Mouse (Mus musculus) midbrain, embryonic 14.5 days (tissue): ENCODE measurements around the gene Laptm5. TPM values are rescaled to one million over a fixed set of nuclear protein-coding genes. Genes with fewer than 3 reads are reported as not detected.

ENCODE experiments used
- ATAC-seq: fragments of 200-750 bp; cut with Nextera tagmentation; 2 replicates; pipeline ENCODE4 v1.8.0; 2017; ENCODE audit warnings: moderate number of reproducible peaks, moderate library complexity; ENCODE audit not compliant: low FRiP score, low TSS enrichment
- DNase-seq: peaks from one replicate; pipeline ENCODE4 v3.0.0-alpha.2; 2015
- H3K27ac ChIP-seq: fragments of 300-500 bp; sonication (generic); replicated peaks from 2 replicates; pipeline ENCODE4 v1.5.1; 2014; ENCODE audit warnings: mild to moderate bottlenecking, low read depth, low read length, moderate library complexity
- H3K27me3 ChIP-seq: fragments of 300-500 bp; sonication (generic); 2 replicates; pipeline ENCODE4 v1.6.1; 2014; ENCODE audit warnings: low read length, control low read depth, mixed read lengths; ENCODE audit not compliant: control insufficient read depth, insufficient read depth
- H3K36me3 ChIP-seq: fragments of 300-500 bp; sonication (generic); 2 replicates; pipeline ENCODE4 v1.6.1; 2014; ENCODE audit warnings: low read length, control low read depth; ENCODE audit not compliant: control insufficient read depth, insufficient read depth
- H3K4me1 ChIP-seq: fragments of 300-500 bp; sonication (generic); 2 replicates; pipeline ENCODE4 v1.6.1; 2014; ENCODE audit warnings: mild to moderate bottlenecking, antibody characterized with exemption, low read length, control low read depth; ENCODE audit not compliant: control insufficient read depth, insufficient read depth
- H3K4me2 ChIP-seq: fragments of 300-500 bp; sonication (generic); 2 replicates; pipeline ENCODE4 v1.6.1; 2014; ENCODE audit warnings: mild to moderate bottlenecking, low read length, moderate library complexity
- H3K4me3 ChIP-seq: fragments of 300-500 bp; sonication (generic); replicated peaks from 2 replicates; pipeline ENCODE4 v1.5.1; 2014; ENCODE audit warnings: low read depth, low read length
- H3K9ac ChIP-seq: fragments of 300-500 bp; sonication (generic); replicated peaks from 2 replicates; pipeline ENCODE4 v1.6.1; 2014; ENCODE audit warnings: mild to moderate bottlenecking, low read length, moderate library complexity
- H3K9me3 ChIP-seq: fragments of 300-500 bp; sonication (generic); 2 replicates; pipeline ENCODE4 v1.6.1; 2016; ENCODE audit warnings: low read length, control low read depth, mixed read lengths; ENCODE audit not compliant: control insufficient read depth
- WGBS: fragments of 180-500 bp; shearing (Covaris S2); extraction: QIAGEN DNeasy Blood & Tissue Kit; methylation state at CpG from one replicate; pipeline ENCODE4 v1.1.7; 2014; 5-methylcytosine and 5-hydroxymethylcytosine counted together
- polyA plus RNA-seq: library from polyadenylated mRNA; unstranded; fragments of >200 nt; fragmentation: Nextera tagmentation; extraction: Ambion mirVana; gene quantifications from 2 replicates; pipeline ENCODE4 v1.2.1, GENCODE M21; 2014

Laptm5 gene
- polyA plus RNA-seq, 1 experiment from 2014 or later = 31.7 TPM

DNA sequence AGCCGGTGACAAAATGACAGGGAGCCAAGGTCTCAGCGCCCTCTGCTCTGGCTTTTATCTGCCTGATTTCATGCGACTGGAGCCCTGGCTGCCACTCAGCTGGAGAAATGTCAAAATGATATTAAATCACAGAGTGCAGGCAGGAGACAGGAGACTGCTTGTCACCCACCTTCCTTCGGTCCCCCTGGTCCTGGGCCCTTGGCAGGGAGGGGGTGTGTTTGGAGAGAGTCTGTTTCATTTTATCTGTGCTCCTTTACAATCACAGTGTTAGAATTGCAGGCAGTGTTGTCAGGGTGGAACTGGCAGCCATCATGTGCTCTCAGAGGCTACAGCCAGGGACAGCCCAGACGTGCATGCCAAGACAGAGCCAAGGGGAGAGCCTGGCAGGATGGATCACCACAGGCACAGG lies 59.5 kb downstream of the Laptm5 start:
- Histone ChIP-seq H3K27ac (peak overlapping the region; percentile 74), H3K4me3 (no peak overlapping the region), H3K27me3 (no peaks in the 10 kb centered on the region), H3K9me3 (no peaks in the 10 kb centered on the region), H3K4me2 (no peak overlapping the region), H3K4me1 (0 out of 2 replicates have a peak, but pooled peaks cover 3% of the 10 kb centered on the region), H3K36me3 (no peaks in the 10 kb centered on the region), H3K9ac (no peak overlapping the region)
- ATAC-seq = no peak; the same call in 1 of the 2 replicates
- 62% methylated on average over 5 of the region's 5 CpGs for WGBS
- DNase-seq = peak; percentile 67

DNA sequence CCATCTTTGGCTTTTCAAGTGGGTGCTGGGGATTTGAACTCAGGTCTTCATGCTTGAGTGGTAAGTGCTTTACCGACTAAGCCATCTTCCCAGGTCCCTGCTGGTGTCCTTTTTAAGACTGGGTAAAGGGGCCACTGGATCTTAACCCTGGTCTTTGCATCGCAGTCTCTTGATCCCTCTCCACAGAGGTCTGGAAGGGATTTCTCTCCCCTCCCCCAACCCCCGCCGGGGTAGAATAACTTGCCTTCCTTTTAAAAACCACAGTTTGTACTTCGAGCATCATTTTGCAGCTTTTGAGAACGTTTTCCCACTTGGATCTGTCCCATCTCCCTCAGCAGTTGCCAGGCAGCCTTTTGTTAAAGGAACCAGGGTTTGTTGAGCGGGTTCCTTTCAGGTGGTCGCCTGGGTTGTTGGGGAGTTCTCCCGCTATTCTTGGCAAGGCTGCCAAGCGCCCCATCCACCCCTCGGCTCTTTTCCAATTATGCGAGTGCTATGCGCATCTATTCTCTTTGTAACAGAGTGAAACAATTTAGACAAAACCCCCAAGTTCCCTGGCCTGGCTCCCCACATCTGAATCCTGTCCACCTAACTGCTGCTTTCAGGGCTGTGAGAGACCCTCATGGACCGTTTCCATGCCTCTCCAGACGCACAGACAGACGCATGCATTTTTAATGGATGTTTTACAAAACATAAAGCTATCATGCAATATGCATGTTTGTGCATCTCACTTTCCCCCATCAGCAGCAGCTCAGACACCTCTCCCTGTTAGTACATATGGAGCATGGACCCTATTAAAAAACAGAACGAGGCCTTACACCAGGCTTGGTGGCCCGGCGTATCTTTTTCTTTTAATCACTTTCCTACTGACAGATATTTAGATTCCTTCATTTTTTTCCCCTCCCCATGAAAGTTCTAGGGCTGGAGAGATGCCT lies 60.7 kb downstream of the Laptm5 start:
- ATAC-seq (no peak), DNase-seq (peak; percentile 80)
- H3K27ac ChIP-seq = peak overlapping the region; percentile 74
- no peak overlapping the region for H3K4me2 ChIP-seq
- 0 out of 2 replicates have a peak, but pooled peaks cover 3% of the 10 kb centered on the region for H3K4me1 ChIP-seq
- no peaks in the 10 kb centered on the region for H3K36me3 ChIP-seq
- no peak overlapping the region for H3K9ac ChIP-seq
- no peak overlapping the region for H3K4me3 ChIP-seq
- 33% methylated on average over 19 of the region's 19 CpGs for WGBS
- no peaks in the 10 kb centered on the region for H3K27me3 ChIP-seq
- H3K9me3 ChIP-seq = no peaks in the 10 kb centered on the region

DNA sequence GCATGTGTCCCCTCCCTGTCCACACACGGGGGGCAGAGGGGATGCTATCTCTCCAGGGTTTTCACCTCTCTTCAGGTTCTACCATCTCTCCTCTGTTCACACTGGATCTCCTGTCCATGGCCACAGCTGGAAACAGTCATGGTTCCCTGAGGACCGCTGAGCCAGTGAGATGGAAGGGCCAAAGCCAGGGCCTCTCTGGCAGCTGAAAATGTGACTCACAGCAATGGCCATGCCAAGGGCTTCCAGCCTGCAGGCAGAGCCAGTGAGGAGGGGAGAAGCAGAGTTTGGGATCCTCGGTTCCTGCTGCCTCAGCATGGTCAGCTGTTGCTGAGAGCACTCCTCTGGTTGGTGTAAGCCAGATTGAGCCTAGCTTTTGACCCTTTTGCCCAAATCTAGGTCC lies 66.1 kb downstream of the Laptm5 start:
- no peaks in the 10 kb centered on the region for H3K27me3 ChIP-seq
- H3K36me3 ChIP-seq = no peaks in the 10 kb centered on the region
- DNase-seq (no peak), ATAC-seq (no peak)
- H3K9me3 ChIP-seq = no peaks in the 10 kb centered on the region
- H3K4me3 ChIP-seq = no peak overlapping the region
- no peak overlapping the region for H3K27ac ChIP-seq
- no peaks in the 10 kb centered on the region for H3K4me1 ChIP-seq
- H3K9ac ChIP-seq = no peak overlapping the region
- WGBS = 91% methylated on average over 3 of the region's 3 CpGs
- no peak overlapping the region for H3K4me2 ChIP-seq

DNA sequence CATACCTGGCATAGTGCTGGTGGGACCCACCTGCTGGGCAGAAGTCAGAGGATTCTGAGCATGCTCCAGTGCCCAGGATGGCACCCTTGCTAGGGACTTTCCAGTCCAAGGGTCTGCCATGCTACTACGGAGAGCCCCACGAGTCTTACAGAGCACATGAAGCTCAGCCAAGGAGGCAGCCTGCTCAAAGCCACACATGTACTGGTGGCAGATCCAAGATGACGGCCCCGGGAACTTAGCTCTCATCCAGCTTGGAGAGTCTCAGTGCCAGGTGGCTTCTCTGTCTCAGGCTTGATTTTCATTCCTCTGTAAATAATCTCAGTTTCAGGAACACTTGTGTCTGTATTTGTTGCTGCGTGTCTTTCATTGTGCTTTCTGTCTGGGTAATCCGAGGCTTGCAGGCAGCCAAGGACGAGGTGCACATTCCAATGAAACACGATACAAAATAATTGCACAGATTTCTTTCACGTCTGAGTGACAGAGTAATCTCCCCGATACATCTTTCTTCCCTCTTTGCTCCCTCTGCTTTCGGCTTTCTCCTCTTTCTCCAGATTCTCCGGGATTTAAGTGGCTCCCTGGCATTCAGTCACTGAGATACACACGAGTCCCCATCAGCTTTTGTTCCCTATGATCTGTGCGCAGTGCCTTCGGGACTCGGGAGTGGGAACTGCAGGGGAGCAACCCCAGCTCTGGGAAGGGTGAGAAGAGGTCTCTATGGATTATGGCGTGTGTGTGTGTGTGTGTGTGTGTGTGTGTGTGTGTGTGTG lies 71.7 kb downstream of the Laptm5 start:
- ATAC-seq = no peak
- 31% methylated on average over 17 of the region's 17 CpGs for WGBS
- DNase-seq = peak; percentile 55
- Histone ChIP-seq H3K27me3 (no peaks in the 10 kb centered on the region), H3K4me1 (0 out of 2 replicates have a peak, but pooled peaks cover 8% of the 10 kb centered on the region), H3K9ac (no peak overlapping the region), H3K27ac (peak overlapping the region; percentile 61), H3K36me3 (no peaks in the 10 kb centered on the region), H3K4me3 (no peak overlapping the region), H3K4me2 (no peak overlapping the region), H3K9me3 (no peaks in the 10 kb centered on the region)

Other genes with a start within 250 kb of the Laptm5 start
- gene Pum1, start 249.8 kb upstream of the Laptm5 start, polyA plus RNA-seq = 91.3 and 116 TPM in 2 replicates
- 95.3 and 95.7 TPM in 2 replicates for gene Sdc3, start 120.6 kb upstream of the Laptm5 start, polyA plus RNA-seq
- not detected in 2 replicates for gene Matn1, start 31.3 kb downstream of the Laptm5 start, polyA plus RNA-seq